Mouse (Mus musculus): ENCODE measurements around the gene Mxd4.

Mxd4 gene

GRCm38 (mm10) chr5:34187601-34188316, at the start of gene Mxd4:
Mxd4 (minus strand) TSS chr5:34187720.
- peak; percentile 100 for DNase-seq (ENCODE audit: low spot score)

GRCm38 (mm10) chr5:34235898-34236420, 48.4 kb upstream of the Mxd4 start:
- DNase-seq (ENCODE audit: low spot score): no peak

- DNase-seq (ENCODE audit: low spot score): no peak
These were observed 47.5 kb upstream of the Mxd4 start for GRCm38 (mm10) chr5:34235056-34235455.

GRCm38 (mm10) chr5:34233221-34233515, 45.6 kb upstream of the Mxd4 start:
- DNase-seq (ENCODE audit: low spot score): no peak

GRCm38 (mm10) chr5:34232481-34233220, 45.1 kb upstream of the Mxd4 start:
- DNase-seq (ENCODE audit: low spot score): no peak

- DNase-seq (ENCODE audit: low spot score): no peak
These were observed 44.4 kb upstream of the Mxd4 start for GRCm38 (mm10) chr5:34231901-34232300.

GRCm38 (mm10) chr5:34230599-34231485, 43.3 kb upstream of the Mxd4 start:
- DNase-seq (ENCODE audit: low spot score): no peak

- no peak for DNase-seq (ENCODE audit: low spot score)
These were observed 42.0 kb upstream of the Mxd4 start for GRCm38 (mm10) chr5:34229503-34229902.

GRCm38 (mm10) chr5:34225516-34225915, 38.0 kb upstream of the Mxd4 start:
- no peak for DNase-seq (ENCODE audit: low spot score)

- no peak for DNase-seq (ENCODE audit: low spot score)
These were observed 37.0 kb upstream of the Mxd4 start for GRCm38 (mm10) chr5:34224515-34224914.

- no peak for DNase-seq (ENCODE audit: low spot score)
These were observed 32.5 kb upstream of the Mxd4 start for GRCm38 (mm10) chr5:34220001-34220400.

GRCm38 (mm10) chr5:34218672-34219071, 31.2 kb upstream of the Mxd4 start:
- no peak for DNase-seq (ENCODE audit: low spot score)

- no peak for DNase-seq (ENCODE audit: low spot score)
These were observed 30.2 kb upstream of the Mxd4 start for GRCm38 (mm10) chr5:34217756-34218155.

- no peak for DNase-seq (ENCODE audit: low spot score)
These were observed 28.5 kb upstream of the Mxd4 start for GRCm38 (mm10) chr5:34216025-34216424.

- no peak for DNase-seq (ENCODE audit: low spot score)
These were observed 26.1 kb upstream of the Mxd4 start for GRCm38 (mm10) chr5:34213659-34214058.

- DNase-seq (ENCODE audit: low spot score): peak; percentile 35
These were observed 22.8 kb upstream of the Mxd4 start for GRCm38 (mm10) chr5:34210279-34210678.

- DNase-seq (ENCODE audit: low spot score): no peak
These were observed 20.0 kb upstream of the Mxd4 start for GRCm38 (mm10) chr5:34207503-34207902.

GRCm38 (mm10) chr5:34205788-34206187, 18.3 kb upstream of the Mxd4 start:
- DNase-seq (ENCODE audit: low spot score): no peak

GRCm38 (mm10) chr5:34204911-34205310, 17.4 kb upstream of the Mxd4 start:
- DNase-seq (ENCODE audit: low spot score): no peak

GRCm38 (mm10) chr5:34202006-34202405, 14.5 kb upstream of the Mxd4 start:
- no peak for DNase-seq (ENCODE audit: low spot score)

- no peak for DNase-seq (ENCODE audit: low spot score)
These were observed 13.9 kb upstream of the Mxd4 start for GRCm38 (mm10) chr5:34201396-34201795.

- DNase-seq (ENCODE audit: low spot score): no peak
These were observed 11.1 kb upstream of the Mxd4 start for GRCm38 (mm10) chr5:34198615-34199014.

Data from ovary, adult 18-20 months (tissue).